Mouse (Mus musculus) CD4-positive, CD25-positive, alpha-beta regulatory T cell, adult 2 months (primary cell): ENCODE results near the gene Capza1.
A peak's percentile ranks its signal among the peaks of the same experiment; 100 is the strongest.
"Not testable (repeated sequence)": the region's sequence is repeated elsewhere in the genome, so short reads cannot be mapped to it uniquely, and the experiment has no call there.

Experiments used
- DNase-seq: peaks from one replicate; pipeline ENCODE4 v3.0.0-alpha.2; 2012; ENCODE audit warnings: low read depth, low spot score

Capza1 gene

DNA sequence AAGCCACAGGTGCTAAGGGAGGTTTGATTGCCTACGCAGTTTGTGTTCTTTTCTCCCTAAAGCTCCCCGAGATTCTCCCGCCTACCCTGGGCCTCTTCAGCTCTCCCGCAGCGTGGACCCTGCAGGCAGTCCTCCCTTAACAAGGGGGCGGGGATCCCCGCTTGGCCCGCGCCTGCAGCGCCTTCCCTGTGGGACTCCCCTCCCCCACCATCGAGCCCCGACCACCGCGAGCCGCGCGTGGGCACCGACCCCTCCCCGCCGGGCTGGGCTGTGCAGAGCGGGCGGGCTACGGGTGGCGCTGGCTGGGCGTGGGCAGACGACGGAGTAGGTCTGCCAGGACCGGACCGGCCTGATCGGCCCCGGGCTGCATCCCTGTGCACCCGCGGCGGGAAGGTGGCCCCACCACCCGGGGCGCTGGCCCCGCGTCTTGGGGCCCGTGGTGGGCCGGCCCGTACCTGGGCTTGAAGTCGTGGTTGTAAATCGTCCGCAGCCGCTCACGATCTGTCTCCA is 46.8 kb downstream of the Capza1 start:
- peak; percentile 62 for DNase-seq

DNA sequence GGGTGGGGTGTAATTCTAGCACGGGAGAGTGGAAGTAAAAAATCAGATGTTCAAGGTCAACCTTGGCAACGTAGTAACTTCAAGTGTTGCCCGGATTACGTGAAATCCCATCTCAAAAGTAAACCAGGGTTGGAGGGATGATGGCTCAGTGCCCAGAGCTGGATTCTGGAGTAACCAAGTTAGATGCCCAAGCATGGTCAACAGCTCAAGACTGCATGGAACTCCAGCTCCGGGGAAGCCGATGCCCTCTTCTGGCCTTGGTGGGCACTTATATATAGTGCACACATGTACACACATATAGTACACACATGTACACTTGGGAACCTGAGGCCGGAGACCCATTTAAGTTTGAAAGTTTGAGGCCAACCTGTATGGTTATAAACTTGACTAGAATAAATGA is 48.2 kb downstream of the Capza1 start:
- DNase-seq = no peak

DNA sequence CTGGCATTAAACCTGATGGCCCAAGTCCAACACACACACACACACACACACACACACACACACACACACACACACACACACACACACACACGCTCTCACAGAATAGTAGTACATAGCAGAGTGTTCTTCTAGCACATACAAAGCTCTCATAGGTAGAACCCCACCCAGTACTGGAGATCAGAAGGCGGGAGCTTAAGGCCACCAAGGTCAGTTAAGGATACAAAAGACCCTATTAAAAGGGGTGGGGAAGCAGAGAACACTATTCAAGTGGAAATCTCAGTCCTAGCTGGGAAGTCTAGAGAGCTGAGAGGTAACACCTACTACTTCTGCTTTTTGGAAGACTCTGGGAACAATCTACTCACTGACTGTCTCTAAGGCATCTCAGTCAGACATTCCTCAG is 49.0 kb downstream of the Capza1 start:
- no peak for DNase-seq

DNA sequence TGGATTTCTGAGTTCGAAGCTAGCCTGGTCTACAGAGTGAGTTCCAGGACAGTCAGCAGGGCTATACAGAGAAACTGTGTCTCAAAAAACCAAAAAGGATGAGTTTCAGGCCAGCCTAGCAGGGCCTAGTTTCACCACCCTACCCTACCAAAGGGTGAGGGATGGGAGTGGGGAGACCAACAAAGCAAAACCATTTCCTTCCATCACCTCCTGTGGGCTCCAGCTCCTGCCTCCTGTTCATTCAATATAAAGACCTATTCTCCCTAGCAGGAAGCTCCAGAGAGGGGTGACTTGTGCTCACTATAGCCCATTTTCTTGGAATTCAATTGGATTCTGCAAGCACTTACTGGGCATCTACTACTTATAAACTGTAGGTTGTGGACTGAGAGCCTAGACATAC is 49.6 kb downstream of the Capza1 start:
- DNase-seq = no peak

DNA sequence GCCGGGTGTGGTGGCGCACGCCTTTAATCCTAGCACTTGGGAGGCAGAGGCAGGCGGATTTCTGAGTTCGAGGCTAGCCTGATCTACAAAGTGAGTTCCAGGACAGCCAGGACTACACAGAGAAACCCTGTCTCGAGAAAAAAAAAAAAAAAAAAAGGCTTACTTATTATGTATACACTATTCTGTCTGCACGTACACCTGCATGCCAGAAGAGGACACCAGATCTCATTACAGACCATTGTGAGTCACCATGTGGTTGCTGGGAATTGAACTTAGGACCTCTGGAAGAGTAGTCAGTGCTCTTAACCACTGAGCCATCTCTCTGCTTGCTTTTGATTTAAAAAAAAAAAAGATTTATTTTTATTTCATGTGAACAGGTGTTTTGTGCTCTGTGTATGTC is 51.1 kb downstream of the Capza1 start:
- DNase-seq = not testable (repeated sequence)

DNA sequence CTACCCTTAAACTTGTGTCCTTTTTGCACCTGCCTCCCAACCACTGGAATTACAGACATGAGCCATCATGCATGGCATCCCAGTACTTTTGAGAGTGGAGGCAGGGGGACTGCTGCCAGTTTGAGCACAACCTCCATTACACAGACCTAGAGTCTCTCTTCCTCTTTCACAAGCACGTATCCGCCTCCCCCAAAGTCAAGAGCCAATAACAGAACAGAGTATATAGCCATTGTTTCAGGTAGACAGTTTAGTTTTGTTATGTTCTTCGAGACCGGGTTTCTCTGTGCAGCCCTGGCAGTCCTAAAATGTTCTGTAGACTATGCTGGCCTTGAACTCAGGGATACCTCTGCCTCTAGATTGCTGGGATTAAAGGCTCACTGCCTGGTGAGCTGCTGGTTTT is 52.1 kb downstream of the Capza1 start:
- DNase-seq = no peak

DNA sequence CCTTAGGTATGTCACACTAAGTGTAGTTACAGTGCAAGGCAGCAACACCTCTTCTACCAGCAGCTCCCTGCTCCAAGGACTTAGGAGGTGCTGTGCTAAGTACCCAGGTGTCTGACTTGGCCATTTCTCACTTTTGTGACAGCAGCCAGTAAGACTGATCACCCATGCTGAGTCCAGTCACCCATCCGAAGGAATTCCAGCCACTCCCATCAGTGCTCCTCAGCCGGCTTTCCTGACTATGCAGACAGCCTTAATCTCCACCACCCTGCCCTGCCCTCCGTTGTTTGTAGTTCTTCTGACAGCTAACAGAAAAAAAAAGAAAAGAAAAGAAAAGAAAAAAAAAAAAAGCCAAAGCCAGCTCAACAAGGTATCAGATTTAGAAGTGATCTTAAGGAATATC is 52.6 kb downstream of the Capza1 start:
- no peak for DNase-seq

DNA sequence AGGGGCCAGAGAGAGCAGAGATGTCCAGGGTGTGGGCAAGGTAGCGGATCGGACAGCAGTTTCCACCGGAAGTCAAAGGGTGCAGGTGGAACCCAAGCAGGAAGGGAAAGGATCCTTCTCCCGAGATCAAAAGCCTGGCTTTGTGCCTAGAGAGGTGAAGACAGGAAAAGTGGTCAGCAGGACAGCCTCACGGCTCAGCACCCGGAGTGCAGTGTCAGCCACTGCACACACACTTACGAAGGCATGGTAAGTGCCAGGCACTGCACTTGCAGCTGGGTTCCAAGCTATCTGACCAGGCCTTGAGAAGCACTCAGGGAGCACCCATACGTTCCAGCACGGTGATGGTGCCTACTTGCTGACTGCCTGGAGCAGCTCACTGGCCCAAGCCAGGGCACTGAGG is 58.8 kb downstream of the Capza1 start:
- DNase-seq = no peak

DNA sequence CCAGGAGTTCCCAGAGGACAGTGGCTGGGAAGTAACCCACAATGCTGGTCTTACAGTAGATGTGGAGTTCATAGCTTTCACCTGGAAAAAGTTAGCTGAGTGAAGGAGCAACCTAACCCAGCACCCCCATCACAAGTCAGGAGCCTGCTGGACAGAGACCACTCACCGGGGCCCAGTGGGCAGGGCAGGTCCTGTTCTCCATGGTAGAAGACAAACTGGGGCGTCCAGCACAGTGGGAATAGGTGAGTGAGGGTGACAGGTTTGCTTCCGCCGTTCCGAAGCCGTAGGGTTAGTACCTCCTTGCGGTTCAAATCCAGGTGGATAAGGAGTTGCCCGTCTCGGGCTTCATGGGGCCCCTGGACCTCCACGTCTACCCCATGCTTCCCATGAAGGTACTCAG is 60.0 kb downstream of the Capza1 start:
- DNase-seq = no peak

DNA sequence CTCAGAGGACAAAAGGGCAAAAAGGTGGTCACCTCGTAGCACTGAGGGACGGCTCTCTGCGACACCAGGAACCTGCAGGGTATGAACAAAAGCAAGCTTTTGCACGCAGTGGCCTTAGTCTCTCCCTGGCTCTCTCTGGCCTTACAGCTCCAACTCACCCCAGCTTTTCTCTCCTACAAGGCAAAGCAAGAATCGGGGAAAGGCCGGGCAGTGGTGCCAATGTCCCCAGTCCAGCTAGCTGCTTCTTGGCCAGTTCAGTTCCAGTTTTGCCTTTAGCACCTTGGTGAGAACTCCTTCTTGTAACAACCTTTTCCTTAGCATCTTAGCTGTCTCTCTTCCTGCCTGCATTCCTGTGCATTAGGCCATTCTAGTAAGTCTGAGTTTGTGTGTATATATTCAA is 62.8 kb downstream of the Capza1 start:
- DNase-seq = no peak

DNA sequence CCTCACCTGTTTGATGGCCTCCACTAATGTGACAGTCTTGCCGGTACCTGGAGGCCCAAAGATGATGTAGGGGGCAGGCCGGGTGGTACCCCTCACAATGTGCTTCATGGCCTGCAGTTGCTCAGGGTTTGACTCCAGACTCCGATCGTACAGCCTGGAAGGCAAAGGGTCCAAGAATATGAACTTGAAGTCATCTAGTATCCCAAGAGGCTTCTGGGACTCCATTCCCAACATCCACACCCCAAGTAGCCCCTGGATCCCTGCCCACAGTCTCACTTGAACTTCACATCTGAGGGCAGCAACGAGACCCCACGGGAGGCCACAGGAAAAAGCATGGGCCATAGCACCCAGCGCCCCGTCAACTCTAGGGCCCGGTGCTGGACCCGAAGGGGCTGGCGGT is 63.6 kb downstream of the Capza1 start:
- DNase-seq = no peak

DNA sequence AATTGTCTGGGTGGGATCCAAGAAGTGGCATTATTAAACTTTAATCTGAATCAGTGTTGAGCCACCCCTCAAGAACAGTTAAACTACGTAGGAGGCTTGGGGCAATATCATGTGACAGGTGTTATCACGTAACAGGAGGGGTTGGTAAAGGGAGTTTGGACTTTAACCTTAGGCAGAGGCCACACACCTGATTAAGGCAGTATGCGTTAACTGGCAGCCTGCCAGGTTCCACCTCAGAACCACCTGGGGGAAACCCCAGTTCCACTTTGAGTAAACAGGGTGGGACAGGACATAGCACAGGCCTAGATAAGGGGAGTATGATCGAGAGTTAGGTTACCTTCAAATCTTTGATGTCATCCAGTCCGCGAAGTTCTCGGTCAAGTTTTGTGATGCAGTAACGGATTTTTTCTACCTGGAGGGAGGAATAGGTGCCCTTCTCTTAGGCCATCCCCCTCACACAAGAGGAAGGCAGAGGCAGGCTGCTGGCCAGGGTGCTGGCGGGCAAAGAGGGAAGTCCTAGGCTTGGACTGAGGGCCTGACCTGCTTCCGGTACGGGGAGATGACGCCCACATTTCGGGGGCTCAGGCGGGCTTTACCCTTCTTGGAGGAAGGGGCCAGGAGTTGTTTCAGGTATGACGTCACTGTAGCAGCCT is 67.7 kb downstream of the Capza1 start:
- peak; percentile 78 for DNase-seq

DNA sequence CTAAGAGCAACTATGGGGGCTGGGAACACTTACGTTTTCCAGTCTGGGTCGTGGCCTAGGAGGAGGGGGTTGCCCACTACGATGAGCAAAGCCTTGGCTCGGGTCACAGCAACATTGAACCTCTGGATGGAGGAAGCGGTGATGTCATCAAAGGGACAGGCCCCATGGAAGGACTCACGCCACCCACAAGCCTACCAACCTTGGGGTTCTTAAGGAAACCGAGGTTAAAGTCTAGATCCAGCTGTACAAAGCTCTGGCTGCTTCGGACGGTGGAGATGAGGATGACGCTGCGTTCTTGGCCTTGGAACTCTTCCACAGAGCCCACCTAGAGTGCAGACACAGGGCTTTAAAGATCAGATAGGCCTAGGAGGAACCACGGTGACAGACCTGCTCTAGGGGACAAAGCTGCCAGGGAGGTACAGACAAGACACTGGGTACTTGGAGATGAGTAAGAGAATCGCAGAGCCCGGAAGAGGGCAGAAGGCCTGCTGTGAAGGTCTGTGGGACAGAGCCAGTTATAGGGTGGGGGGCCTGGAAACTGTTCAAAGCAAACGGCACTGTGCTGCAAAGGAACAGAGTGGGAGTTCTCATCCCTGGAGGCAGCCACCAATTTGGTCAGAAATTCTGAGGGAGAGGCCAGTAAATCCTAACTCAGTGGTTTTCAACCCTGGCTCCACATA is 68.5 kb downstream of the Capza1 start:
- no peak for DNase-seq

DNA sequence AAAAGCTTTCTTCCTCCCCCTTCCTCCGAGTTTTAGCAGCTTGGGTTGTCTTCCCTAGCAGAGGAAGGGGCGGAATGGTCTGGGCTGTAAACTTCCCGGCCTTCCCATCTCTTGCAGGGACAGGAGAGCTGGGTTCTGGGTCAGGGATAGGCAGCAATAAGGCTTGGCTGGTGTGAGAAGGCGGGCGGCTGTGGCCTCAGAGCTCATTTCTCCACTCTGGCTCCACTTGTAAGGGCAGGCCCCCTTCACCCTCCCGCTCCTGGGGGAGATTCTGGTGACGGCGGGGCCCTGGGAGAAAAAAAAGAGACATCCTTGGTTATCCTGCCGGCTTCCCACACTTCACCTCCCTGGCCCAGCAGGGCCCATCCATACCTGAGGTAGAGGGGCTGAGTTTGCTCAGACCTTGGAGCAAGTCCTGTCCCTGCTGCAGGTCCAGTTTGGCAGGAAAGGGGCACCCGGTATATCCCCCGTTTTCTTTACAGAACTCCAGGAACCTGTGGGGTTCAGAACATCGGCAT is 69.3 kb downstream of the Capza1 start:
- DNase-seq = no peak

DNA sequence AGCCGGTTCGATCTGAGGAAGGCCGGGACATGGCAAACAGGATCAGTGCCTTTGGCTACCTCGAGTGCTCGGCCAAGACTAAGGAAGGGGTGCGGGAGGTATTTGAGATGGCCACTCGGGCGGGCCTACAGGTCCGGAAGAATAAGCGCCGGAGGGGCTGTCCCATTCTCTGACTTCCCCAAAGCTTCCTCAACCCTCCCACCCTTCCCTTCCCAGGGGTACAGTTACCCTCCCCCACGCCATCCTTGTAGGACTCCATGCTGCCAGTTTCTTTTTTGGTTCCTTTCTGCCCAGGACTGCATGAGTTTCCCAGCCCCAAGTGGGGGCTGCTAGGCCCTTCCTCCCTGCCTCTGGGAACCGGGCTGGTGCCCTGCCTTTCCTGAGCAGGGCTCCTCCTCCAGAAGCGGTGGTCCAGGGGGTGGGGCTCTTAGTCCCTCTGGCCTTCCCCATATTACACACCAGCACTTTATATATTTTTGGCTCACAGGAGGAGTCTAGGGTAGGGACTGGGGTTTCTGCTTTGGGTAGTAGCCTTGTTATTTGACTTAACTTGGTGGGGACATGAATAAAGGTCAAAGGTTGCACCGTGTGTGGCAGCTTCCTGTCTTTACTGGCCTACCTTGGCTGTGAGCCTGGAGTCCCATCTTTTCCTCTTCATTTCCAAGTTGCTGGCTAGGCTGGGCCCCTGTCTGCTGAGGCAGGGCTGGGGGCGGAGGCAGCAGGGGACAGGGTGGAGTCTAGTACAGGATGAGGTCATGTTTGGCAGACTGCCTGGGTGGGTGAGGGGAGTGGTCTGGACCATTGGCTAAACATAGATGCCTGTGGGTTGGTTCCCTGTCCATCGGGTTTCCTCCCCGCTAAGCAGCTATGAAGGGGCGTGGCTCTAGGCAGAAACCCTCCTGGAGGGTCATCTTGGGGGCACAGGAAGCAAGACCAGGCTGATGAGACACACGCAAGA is 70.2 kb downstream of the Capza1 start:
- peak; percentile 63 for DNase-seq

DNA sequence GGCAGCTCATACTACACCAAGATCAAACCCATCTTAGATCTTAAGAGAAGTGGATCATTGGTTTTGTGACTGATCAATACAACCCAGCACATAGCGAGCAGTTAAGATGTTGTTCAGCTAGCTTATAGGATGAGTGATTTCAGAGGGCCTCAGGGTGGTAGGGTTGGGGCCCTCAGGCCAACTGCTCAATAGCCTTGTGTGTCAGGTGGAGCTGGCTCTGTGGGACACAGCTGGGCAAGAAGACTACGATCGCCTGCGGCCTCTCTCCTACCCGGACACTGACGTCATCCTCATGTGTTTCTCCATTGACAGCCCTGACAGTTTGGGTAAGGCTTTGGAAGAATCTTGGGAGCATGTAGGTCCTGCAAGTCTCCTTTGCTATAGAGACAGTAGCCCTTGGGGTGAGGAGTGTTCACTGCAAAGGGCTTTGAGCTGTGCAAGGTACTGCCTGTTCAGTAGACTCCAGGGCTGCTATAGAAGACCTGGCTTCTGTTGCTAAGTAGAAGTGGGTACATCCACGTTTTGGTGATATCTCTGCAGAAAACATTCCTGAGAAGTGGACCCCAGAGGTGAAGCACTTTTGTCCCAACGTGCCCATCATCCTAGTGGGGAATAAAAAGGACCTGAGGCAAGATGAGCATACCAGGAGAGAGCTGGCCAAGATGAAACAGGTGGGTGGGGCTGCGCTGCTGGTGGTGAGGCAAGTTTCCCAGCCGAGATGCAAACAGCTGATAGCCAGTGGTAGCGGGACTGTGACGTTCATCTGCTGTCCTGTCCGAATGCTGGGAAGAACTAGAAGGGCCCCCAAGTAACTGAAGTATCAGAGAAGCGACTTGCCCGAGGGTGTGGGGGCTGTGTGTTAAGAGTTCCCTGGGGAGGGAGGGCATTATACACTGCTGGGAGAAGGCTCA is 71.7 kb downstream of the Capza1 start:
- DNase-seq = no peak

DNA sequence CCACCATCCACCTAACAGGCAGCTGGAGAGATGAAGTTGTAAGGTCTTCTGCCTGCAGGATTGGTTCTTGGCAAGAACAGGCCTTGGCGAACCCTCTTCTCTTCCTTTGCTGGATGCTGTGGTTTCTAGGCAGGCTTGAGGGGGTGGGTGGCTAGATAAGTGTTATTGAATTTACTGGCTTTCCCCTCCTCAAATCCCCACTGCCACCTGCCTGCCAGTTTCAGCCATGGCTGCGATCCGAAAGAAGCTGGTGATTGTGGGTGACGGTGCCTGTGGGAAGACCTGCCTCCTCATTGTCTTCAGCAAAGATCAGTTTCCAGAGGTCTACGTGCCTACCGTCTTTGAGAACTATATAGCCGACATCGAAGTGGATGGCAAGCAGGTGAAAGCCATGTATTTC is 72.6 kb downstream of the Capza1 start:
- DNase-seq = no peak

DNA sequence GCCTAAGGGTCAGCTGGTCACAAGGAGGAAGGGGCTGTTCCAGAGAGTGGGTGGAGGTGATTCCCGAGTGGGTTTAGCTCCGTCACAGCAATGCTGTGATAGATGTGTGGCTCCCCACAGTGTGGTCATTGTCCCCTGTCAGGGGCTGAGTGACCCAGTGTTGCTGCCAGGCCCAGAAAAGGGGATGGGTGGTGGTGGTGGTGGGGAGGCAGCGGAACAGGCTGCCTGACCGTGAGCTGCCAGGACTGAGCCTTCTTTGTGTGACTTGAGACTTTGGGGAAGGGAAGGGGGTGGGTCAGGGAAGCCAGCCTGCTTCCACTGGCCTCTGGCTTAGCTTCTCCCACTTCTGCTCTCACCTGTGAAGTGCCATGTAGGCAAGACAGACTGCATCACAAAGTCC is 73.3 kb downstream of the Capza1 start:
- no peak for DNase-seq

DNA sequence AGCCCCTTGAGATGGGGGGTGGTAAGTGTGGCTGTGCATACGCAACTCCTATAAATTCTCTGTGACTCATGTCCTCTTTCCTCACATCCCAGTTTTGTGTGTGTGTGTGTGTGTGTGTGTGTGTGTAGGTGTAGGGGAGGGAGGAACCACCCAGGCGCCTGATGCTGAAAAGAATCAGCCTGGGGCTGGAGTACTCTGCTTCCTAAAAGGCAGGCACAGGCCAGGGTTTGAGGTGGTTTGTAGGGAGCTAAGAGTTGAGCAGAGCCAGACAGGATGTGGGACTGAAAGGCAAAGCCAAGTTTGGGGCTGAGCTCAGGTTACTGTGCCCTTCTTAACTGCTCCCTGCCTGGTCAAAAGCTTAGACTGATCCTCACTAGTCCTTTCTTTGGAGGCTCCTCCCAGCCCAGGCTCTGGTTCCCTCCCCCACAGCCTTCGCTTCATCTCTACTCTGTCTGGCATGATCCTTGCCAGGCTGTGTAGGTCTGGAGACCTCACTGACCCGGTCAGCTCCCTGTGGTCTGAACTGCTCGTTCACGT is 73.8 kb downstream of the Capza1 start:
- DNase-seq = no peak

DNA sequence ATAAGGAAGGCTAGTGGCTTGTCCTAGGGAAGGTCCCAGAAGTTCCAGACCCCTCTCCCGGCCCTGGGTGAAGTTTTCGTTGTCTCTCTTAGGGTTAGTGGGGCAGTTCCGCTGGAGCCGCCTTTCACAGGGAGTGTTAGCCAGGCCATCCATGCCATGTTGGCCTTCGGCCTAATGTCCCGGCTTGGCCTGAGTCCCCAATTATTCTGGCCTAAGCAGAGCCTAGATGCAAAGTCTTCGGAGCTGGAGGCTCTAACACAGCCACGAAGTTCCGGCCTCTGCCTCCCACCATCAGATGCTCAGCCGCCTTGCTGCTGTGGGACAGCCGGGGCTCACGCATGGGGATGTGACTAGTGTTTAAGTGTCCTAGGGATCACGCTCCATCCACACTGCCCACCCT is 74.5 kb downstream of the Capza1 start:
- DNase-seq = no peak

DNA sequence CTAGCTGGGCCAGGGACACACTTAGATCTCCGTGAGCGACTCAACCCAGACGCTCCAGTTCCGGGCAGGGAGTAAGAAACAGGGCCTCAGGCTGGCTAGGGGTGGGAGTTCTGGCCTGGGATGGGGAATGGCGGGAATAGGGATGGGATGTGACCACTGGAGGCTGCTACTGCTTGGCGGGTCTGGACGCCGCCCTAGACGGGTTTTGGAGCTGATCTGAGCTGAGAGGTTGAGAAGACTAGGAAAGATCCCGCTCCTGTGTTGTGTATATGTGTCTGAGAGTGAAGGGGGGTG is 75.0 kb downstream of the Capza1 start:
- DNase-seq = no peak
